Mouse (Mus musculus) MEL (cell line): ENCODE results near the gene Actl11.

ENCODE experiments used
- CTCF ChIP-seq, 3 experiments: IDR thresholded peaks in 2 of 3; conservative IDR thresholded peaks in 1 of 3; 2 replicates each; pipeline ENCODE4 v1.5.1; 2011 to 2012; ENCODE audit warnings: low read length in 3 of 3, low read depth in 2 of 3, mild to moderate bottlenecking in 2 of 3, improper control_type of control experiment in 1 of 3, inconsistent platforms in 1 of 3, mixed read lengths in 1 of 3, moderate library complexity in 1 of 3; ENCODE audit not compliant: control insufficient read depth in 1 of 3, insufficient read depth in 1 of 3, poor library complexity in 1 of 3, severe bottlenecking in 1 of 3
- EP300 ChIP-seq, 2 experiments: IDR thresholded peaks; 2 replicates each; pipeline ENCODE4 v1.6.1; 2011; ENCODE audit warnings: improper control_type of control experiment in 2 of 2, low read length in 2 of 2, low read depth in 1 of 2, mild to moderate bottlenecking in 1 of 2
- GATA1 ChIP-seq: IDR thresholded peaks from 2 replicates; pipeline ENCODE4 v1.6.1; 2011; ENCODE audit warnings: low read depth, low read length, improper control_type of control experiment
- ZKSCAN1 ChIP-seq: IDR thresholded peaks from 2 replicates; pipeline ENCODE4 v1.6.1; 2012; ENCODE audit warnings: low read depth, mild to moderate bottlenecking, inconsistent platforms, low read length, improper control_type of control experiment, moderate library complexity

DNA sequence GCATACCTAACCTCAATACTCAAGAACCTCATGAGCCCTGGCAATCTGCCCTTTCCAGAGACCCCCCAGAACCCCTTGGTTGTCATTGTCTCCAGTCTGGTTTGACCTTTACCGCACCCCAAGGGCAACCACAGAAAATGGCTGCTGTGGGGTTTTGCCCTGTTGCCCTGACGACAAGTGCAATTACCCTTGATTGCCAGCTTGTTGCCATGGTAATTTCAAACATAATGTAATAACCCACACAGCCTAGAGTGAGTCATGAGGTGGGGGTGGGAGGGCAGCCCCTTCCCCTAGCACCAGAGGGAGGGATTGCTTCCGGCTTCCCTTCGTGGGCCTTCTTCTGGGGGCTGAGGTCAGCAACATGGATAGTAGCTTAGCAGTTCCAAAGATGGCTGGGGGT, 4.0 kb downstream of the Actl11 start:
- TF ChIP-seq CTCF (IDR thresholded peaks at IDR 0.05 in 2 of 3, conservative IDR thresholded peaks at IDR 0.05 in 1 of 3; ENCODE audit: control insufficient read depth in 1 of 3, insufficient read depth in 1 of 3, low read depth in 2 of 3, low read length in 3 of 3, poor library complexity in 1 of 3, severe bottlenecking in 1 of 3) (no peak), GATA1 (no peak), ZKSCAN1 (no peak), EP300 (IDR thresholded peaks at IDR 0.05; ENCODE audit: low read depth in 1 of 2, low read length in 2 of 2) (no peak)
